Mouse (Mus musculus): ENCODE data around the gene Coro1b.
A peak's percentile ranks its signal among the peaks of the same experiment; 100 is the strongest.
"Not testable (repeated sequence)": the region's sequence is repeated elsewhere in the genome, so short reads cannot be mapped to it uniquely, and the experiment has no call there.

Coro1b gene

DNA sequence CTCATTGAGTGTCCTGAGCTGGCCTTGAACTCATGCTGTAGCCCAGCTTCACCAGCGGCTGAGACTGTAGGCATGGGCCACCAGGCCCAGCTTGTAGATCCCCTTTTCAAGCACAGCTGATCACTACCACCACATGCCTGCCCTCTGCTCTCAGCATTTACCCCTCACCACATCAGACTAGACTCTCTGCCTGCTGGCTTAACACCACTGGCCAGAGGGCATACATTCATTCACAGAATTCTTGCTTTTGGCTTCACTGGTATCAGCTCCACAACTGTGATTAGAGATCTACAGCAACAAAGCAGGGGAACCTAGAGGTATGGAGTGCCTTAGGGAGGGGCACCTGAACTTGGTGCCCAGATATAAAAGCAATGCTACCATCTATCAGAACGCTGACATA, 27.9 kb upstream of the Coro1b start:
- DNase-seq (ENCODE audit: low spot score in 2 of 2) = no peak

DNA sequence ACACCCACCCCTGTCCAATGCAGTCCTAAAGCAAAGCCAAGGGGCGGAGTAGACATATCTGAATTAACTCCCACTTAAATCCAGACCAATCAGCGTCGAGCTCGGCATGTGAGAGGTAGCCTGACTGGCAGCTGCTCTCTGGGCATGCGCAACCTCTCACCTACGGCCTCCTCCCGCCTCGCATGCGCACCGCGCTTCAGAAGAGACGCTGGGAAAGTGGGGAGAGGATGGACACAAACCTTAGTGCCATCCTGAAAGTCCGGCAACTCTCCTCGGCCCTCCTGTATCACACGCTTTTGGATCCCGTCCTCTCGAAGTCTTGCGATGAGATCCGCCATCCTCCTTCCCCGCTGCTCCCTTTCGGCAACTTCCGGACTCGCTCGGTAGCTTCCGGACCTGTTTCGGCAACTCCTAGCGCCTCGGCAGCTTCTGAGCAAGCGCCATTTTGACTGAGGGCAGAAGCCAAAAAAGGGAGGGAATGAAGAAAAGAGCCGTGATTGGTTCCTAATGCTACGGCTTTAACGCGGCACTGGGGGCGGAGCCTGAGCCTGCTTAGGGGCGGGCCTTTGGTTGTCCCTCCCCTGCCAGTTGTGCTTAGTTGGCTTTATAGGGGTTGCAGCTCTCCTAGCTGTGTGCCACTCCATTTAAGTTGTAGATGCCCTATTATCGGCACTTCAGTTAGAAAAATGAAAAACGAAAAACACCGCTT, 27.2 kb upstream of the Coro1b start:
- peak; percentile 98 to 99 for DNase-seq (ENCODE audit: low spot score in 2 of 2)

DNA sequence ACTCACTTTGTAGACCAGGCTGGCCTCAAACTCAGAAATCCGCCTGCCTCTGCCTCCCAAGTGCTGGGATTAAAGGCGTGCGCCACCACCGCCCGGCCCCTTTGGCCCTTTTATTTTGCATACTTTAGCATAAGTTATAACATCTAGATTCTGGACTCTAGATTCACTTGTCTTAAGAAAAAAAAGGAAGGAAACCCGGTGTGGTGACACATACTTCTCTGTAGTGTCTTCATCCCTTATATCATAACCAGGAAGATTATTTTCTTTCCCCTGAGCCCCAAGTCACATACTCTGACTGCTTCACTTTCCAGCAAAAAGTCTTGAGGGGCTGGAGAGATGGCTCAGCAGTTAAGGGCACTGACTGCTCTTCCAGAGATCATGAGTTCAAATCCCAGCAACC, 26.5 kb upstream of the Coro1b start:
- peak in 1 of 2 experiments; percentile 45 for DNase-seq (ENCODE audit: low spot score in 2 of 2)

GRCm38 (mm10) chr19:4122411-4123370, 25.7 kb upstream of the Coro1b start:
- DNase-seq (ENCODE audit: low spot score in 2 of 2) = peak in 1 of 2 experiments; percentile 50

GRCm38 (mm10) chr19:4124432-4124831, 24.0 kb upstream of the Coro1b start:
- no peak for DNase-seq (ENCODE audit: low spot score in 2 of 2)

DNA sequence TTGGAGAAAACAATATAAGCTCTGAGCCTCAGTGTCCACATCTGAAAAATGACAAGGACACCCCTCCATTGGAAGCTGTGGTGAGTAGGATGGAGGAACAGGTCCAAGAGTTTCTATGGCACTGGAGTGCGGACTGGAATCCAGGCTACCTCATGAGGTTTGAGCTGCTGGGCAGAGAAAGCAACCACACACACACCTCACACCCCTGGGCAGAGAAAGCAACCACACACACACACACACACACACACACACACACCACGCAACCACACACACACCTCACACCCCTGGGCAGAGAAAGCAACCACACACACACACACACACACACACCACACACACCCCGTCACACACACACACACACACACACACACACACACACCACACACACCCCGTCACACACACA, 23.2 kb upstream of the Coro1b start:
- DNase-seq (ENCODE audit: low spot score in 2 of 2) = peak in 1 of 2 experiments; percentile 49

- DNase-seq (ENCODE audit: low spot score in 2 of 2) = peak; percentile 99
Observed at GRCm38 (mm10) chr19:4125741-4126696, 22.4 kb upstream of the Coro1b start, which contains the start of gene Aip. Gene Aip, minus strand, starts transcription at chr19:4125858.

DNA sequence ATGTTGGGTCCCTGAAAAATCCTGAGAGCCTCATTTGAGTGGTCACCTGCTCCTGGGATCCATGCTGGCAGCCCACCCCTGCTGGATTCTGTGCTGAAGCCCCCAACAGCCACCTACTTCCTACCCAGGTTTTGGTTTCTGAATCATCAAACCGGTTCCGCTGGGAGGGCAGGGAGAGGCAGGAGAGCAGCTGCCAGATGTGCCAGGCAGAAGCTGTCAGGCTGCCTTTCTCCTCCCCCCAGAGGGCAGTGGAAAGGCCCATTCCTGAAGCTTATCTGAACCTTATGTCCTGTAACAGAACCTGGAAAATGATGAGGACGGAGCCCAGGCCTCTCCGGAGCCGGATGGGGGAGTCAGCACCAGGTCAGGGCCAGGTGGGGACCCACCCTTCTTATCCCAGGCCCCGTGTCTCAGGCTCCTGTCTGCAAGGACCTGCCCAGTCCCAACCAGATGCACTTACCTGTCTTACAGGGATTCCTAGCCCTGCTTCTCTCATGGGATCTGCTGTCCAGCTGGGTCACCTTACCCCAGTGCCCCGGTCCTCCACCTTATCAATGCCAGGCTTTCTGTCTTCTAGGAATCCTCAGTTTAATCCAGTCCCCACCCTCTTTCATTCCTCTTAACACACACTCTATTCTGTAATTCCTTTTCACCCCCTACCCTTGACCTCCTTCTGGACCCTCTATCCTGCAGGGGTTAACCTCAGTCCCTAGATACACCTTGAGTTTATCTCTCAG, 21.5 kb upstream of the Coro1b start:
- DNase-seq (ENCODE audit: low spot score in 2 of 2) = peak in 1 of 2 experiments; percentile 44

GRCm38 (mm10) chr19:4129462-4129861, 19.0 kb upstream of the Coro1b start:
- DNase-seq (ENCODE audit: low spot score in 2 of 2) = no peak

- DNase-seq (ENCODE audit: low spot score in 2 of 2) = no peak
Observed at GRCm38 (mm10) chr19:4130106-4130505, 18.3 kb upstream of the Coro1b start.

DNA sequence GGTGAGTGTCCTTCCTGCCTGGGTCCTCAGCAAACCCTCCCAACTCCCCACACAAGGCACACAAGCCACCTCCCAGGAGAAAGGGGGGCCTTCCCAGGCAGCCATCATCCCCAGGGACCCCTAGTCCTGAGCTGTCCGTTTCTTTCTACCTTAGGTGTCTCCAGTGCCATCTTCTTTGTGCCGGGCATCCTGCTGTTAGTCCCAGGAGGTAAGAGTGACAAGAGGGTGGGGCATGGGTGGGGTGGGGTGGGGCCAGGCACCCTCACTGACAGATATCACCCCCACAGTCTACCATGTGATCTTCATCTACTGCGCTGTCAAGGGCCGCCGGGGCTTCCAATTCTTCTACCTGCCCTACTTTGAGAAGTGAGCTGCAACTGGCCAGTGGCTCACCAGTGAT, 17.3 kb upstream of the Coro1b start:
- DNase-seq (ENCODE audit: low spot score in 2 of 2) = no peak

DNA sequence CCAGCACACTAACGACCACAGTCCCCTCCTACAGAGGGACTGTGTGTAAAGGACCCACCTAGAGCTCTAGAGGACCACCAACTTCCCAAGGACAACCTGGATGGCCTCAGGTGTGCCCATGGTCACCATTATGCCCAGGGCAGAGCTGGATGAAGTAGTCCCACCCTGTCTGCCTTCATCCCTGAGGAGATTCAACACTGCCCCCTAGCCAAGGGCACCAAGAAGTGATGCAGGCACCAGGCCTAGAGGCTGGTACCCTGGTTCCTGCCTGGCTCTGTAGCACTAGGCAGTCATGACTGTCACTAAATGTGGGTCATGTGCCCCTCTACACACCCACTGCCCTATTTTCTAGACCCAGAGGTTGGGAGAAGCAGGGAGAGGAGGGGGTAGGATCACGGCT, 16.7 kb upstream of the Coro1b start:
- DNase-seq (ENCODE audit: low spot score in 2 of 2) = no peak

- no peak for DNase-seq (ENCODE audit: low spot score in 2 of 2)
Observed at GRCm38 (mm10) chr19:4134354-4134753, 14.1 kb upstream of the Coro1b start.

DNA sequence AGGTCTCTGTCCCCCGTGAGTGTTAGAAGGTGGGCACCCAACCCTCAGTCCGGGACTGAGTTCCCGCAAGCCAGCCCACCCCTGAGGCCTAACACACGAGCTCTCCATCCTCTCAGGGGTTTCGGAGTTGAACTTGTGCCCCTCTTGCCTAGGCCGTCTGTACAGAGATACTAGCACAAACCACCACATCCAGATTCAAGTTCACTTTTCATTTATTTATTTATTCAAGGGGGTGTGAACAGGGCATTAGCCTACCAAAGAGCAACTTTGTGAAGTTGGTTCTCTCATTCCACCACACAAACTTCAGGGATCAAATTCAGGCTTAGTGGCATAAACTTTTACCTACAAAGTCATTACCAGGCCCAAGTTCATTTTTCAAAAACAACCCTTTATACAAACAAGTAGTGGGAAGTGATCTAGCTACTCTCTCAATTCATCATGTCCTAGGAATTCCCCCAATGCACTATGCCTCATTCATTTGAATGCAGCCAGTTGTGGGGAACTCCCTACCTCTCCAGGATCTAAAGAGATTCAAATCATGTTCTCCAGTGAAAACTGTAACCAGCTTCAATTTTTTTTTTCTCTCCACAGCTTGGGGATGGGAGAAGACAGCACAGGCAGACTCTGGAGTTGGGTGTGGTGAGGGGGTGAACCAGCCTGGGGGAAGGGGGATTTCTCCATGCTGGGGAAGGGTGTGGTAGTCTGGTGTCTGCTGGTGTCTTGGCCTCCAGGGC, 13.0 kb upstream of the Coro1b start:
- DNase-seq (ENCODE audit: low spot score in 2 of 2) = peak in 1 of 2 experiments; percentile 58

DNA sequence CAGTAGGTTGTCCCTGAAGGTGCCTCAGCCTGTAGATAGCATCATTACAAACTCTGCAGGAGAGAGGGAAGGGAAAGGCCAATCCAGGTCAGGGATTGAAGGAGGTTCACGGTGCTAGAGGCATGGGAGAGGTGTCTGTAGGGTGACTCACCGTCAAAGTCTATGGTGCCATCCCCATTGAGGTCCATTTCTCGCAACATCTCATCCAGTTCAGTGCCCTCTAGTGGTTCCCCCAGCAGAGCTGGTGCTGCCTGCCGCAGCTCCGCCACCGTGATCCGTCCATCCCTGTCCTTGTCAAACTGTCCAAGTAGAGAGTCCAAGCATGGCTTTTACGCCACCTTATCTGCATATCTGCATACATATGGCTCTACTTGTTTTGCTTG, 12.5 kb upstream of the Coro1b start:
- DNase-seq (ENCODE audit: low spot score in 2 of 2) = not testable (repeated sequence)

GRCm38 (mm10) chr19:4136463-4136862, 12.0 kb upstream of the Coro1b start:
- no peak for DNase-seq (ENCODE audit: low spot score in 2 of 2)

DNA sequence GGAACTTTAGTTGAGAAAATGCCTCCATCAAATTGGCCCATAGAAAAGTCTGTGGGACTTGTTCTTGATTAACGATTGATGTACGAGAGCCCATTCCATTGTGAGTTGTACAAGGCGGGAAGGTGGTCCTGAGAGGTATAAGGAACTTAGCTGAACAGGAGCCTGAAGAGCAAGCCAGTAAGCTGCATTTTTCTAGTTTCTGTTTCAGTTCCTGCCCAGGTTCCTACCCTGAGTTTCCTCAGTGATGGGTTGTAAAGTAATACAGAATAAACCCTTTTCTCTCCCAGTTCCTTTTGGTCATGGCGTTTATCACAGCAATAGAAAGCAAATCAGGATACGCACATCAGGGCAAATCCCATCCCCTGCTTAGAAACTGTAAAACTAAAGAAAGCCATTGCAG, 10.5 kb upstream of the Coro1b start:
- DNase-seq (ENCODE audit: low spot score in 2 of 2) = peak in 1 of 2 experiments; percentile 49

- no peak for DNase-seq (ENCODE audit: low spot score in 2 of 2)
Observed at GRCm38 (mm10) chr19:4139446-4139845, 9.0 kb upstream of the Coro1b start, which contains the start of gene Gpr152. Gene Gpr152, plus strand, starts transcription at chr19:4139787.

- no peak for DNase-seq (ENCODE audit: low spot score in 2 of 2)
Observed at GRCm38 (mm10) chr19:4140147-4140546, 8.3 kb upstream of the Coro1b start.

Measured in spleen, postnatal 36 days (tissue).